Comparison of ENCODE assay signal across 7 mouse cellular contexts in the genomic region with DNA sequence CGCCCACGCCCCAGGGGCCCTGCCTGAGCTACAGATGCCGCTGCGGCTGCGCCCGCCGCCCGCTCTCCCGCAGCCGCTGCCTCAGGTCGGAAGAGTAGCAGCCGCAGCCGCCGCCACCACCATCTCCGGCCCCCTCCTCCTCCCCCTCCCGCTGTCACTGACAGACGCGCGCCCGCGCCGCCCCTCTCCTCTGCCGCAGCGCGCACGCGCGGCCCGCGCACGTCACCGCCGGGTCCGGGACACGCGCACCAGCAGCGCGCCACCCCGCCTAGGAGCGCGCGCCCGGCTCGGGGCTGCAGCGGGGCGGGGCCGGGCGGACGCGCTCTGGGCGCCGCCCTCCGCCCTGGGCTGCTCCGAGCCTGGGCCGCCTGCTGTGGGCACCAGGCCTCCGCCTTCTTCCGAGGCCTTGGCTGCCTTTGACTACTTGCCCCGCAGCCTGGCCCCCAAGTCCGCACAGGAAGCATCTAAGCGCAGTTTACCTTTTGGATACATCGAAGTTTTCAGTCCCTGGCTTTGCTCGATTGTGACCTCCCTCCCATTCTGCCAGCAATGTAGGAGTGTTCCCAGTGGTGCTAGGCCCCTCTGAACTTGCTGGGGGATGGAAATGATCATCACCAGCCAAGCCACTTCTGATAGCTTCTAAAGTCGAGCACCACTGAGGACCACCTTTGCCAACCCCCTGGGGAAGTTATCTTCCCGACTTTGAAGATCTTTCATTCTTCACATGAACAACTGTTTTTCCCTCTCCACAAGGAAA. TPM values are rescaled to one million over a fixed set of nuclear protein-coding genes. Genes with fewer than 3 reads are reported as not detected.
DNase-seq lines count a peak whose midpoint lies in the region; ATAC-seq lines count a peak whose summit lies in the region.

Gene Adcy9 (minus strand): TSS at position 201 of the 757 bp plus-strand sequence.

- H3K4me2 ChIP-seq in intestine, embryonic 16.5 days (ENCODE audit: low read depth, low read length): peak within 1 kb of the TSS; percentile 89

- peaks cover 24% of the 10 kb centered on the region for H3K4me1 ChIP-seq in intestine, embryonic 16.5 days (ENCODE audit: control insufficient read depth, insufficient read depth, low read length)
- peaks cover 23% of the 10 kb centered on the region for H3K4me1 ChIP-seq in midbrain, embryonic 10.5 days

- peak within 1 kb of the TSS; percentile 88 for H3K9ac ChIP-seq in intestine, embryonic 16.5 days (ENCODE audit: low read depth, low read length)

- intact Hi-C loops in left cerebral cortex, postnatal 36 days (cut with DNase I): no loop called here

- peak within 1 kb of the TSS; percentile 80 for H3K27ac ChIP-seq in intestine, embryonic 16.5 days (ENCODE audit: low read length)
- peak within 1 kb of the TSS; percentile 80 for H3K27ac ChIP-seq in midbrain, embryonic 10.5 days (replicated peaks)

- peak; percentile 95 for ATAC-seq in intestine, embryonic 16.5 days

- WGBS in intestine, embryonic 16.5 days: 1% methylated on average over 54 of the region's 64 CpGs
- WGBS in midbrain, embryonic 10.5 days: 2% methylated on average over 50 of the region's 64 CpGs

- H3K36me3 ChIP-seq in intestine, embryonic 16.5 days (ENCODE audit: control insufficient read depth, insufficient read depth, low read length): no peaks in the 10 kb centered on the region
- H3K36me3 ChIP-seq in midbrain, embryonic 10.5 days: no peaks in the 10 kb centered on the region

- no peaks in the 10 kb centered on the region for H3K27me3 ChIP-seq in intestine, embryonic 16.5 days (replicated peaks; ENCODE audit: control insufficient read depth, insufficient read depth, low read length)
- H3K27me3 ChIP-seq in midbrain, embryonic 10.5 days (ENCODE audit: low read depth, poor library complexity, severe bottlenecking): peaks cover 44% of the 10 kb centered on the region

- no peaks in the 10 kb centered on the region for H3K9me3 ChIP-seq in intestine, embryonic 16.5 days (ENCODE audit: control insufficient read depth, low read length)
- no peaks in the 10 kb centered on the region for H3K9me3 ChIP-seq in midbrain, embryonic 10.5 days (replicated peaks)

- peak; percentile 87 for DNase-seq in adrenal gland, adult 8-10 months
- DNase-seq in embryo, embryonic 11.5 days (ENCODE audit: low read depth, low spot score): peak; percentile 81
- DNase-seq in gastrocnemius, postnatal 4 days (ENCODE audit: low spot score in 2 of 2): peak; percentile 84 to 91
- DNase-seq in left cerebral cortex, postnatal 36 days (ENCODE audit: low spot score in 2 of 2): peak; percentile 90 to 96
- DNase-seq in midbrain, embryonic 10.5 days (ENCODE audit: low spot score): peak; percentile 88
- DNase-seq in right cerebral cortex, postnatal 4 days: peak; percentile 93

- peak within 1 kb of the TSS; percentile 79 for H3K4me3 ChIP-seq in intestine, embryonic 16.5 days (ENCODE audit: low read length)
- peak within 1 kb of the TSS; percentile 81 for H3K4me3 ChIP-seq in midbrain, embryonic 10.5 days

RNA-seq across cellular contexts. Expression of gene Adcy9, which starts in this region (rescaled TPM):
- 10 to 100 TPM; 62.8 to 84.2 (median 72.6) TPM for total RNA-seq in adrenal gland, adult 8-10 months (2022)
- 10 to 100 TPM; 18.1 to 19.3 TPM for total RNA-seq in gastrocnemius, postnatal 4 days (2021)
- 1.2 and 1.3 TPM in 2 replicates for polyA plus RNA-seq in intestine, embryonic 16.5 days (2015; fragmentation: Nextera tagmentation; extraction: Ambion mirVana)
- 10 to 100 TPM; 72.5 to 78.6 TPM for total RNA-seq in left cerebral cortex, postnatal 36 days (2021)
- 0.56 and 0.92 TPM in 2 replicates for polyA plus RNA-seq in midbrain, embryonic 10.5 days (2016; fragmentation: Nextera tagmentation; extraction: Ambion mirVana)

Comparison
In these comparisons a context has a peak if more than half of its experiments do, and no peak if none do; other contexts are left out.
1. Peak in every context shown above with its lines: DNase-seq, ATAC-seq, H3K4me3 ChIP-seq and H3K27ac ChIP-seq.
2. Peak in DNase-seq, H3K4me3 ChIP-seq and H3K27ac ChIP-seq in midbrain, embryonic 10.5 days; RNA of the gene not detected or under 1 TPM.